Mouse (Mus musculus) ES-E14 (cell line): ENCODE data around the gene Nup35.

Source experiments
- CHD2 ChIP-seq: IDR thresholded peaks from 2 replicates; pipeline ENCODE4 v1.6.1; 2014; ENCODE audit warnings: mild to moderate bottlenecking, low read depth, low read length, inconsistent platforms
- HCFC1 ChIP-seq: IDR thresholded peaks from 2 replicates; pipeline ENCODE4 v1.6.1; 2012; ENCODE audit warnings: low read length, inconsistent platforms, borderline replicate concordance; ENCODE audit not compliant: insufficient read depth
- MAFK ChIP-seq: IDR thresholded peaks from 2 replicates; pipeline ENCODE4 v1.6.1; 2014; ENCODE audit warnings: mild to moderate bottlenecking, low read depth, low read length, inconsistent platforms; ENCODE audit not compliant: insufficient read depth
- ZC3H11A ChIP-seq: IDR thresholded peaks from 2 replicates; pipeline ENCODE4 v1.6.1; 2012; ENCODE audit warnings: low read depth, mild to moderate bottlenecking, inconsistent platforms, low read length, borderline replicate concordance
- ZNF384 ChIP-seq: IDR thresholded peaks from 2 replicates; pipeline ENCODE4 v1.6.1; 2012; ENCODE audit warnings: low read depth, low read length, inconsistent platforms

GRCm38 (mm10) chr2:80624523-80624922, 7.5 kb downstream of the Nup35 start:
- TF ChIP-seq ZC3H11A (no peak), HCFC1 (no peak), CHD2 (no peak), ZNF384 (no peak), MAFK (no peak)
